Mouse (Mus musculus) pancreas, adult 10 weeks (tissue): ENCODE data around the gene Gtf3c5. TPM values are rescaled to one million over a fixed set of nuclear protein-coding genes. Genes with fewer than 3 reads are reported as not detected.

Source experiments
- polyA plus RNA-seq: library from polyadenylated mRNA; stranded (reverse); fragments of 350-450 nt; fragmentation: Illumina TruSeq; extraction: RNeasy Lipid Tissue Mini Kit (QIAGEN cat#74804); gene quantifications from one replicate; pipeline ENCODE4 v1.2.3, GENCODE M21; 2015; ENCODE audit warnings: low read depth, low replicate concordance; ENCODE audit not compliant: insufficient read depth

Gene Gtf3c5
- polyA plus RNA-seq: 23.0 TPM

GRCm38 (mm10) chr2:28583651-28584050, at the start of gene Gtf3c5:
Gtf3c5 (minus strand) TSS chr2:28583751.

GRCm38 (mm10) chr2:28621664-28622171, 38.2 kb upstream of the Gtf3c5 start, which contains the start of gene Gfi1b:
Gfi1b (minus strand) TSS chr2:28621982.

GRCm38 (mm10) chr2:28563303-28563702, 20.2 kb downstream of the Gtf3c5 start, which contains the start of gene Cel:
Cel (minus strand) TSS chr2:28563403.

Other genes starting within 250 kb of the Gtf3c5 start
- 1.2 TPM for gene Ppp1r26, start 137.0 kb downstream of the Gtf3c5 start, polyA plus RNA-seq
- gene 1700007K13Rik, start 117.4 kb downstream of the Gtf3c5 start, polyA plus RNA-seq: not detected
- gene Mrps2, start 115.7 kb downstream of the Gtf3c5 start, polyA plus RNA-seq: 7.0 TPM
- 1.9 TPM for gene Gbgt1, start 86.9 kb downstream of the Gtf3c5 start, polyA plus RNA-seq
- 6.6 TPM for gene Gm10134, start 77.7 kb downstream of the Gtf3c5 start, polyA plus RNA-seq
- gene Ralgds, start 70.6 kb downstream of the Gtf3c5 start, polyA plus RNA-seq: 11.4 TPM
- gene Cel, start 20.3 kb downstream of the Gtf3c5 start, polyA plus RNA-seq: 9,434 TPM
- gene Gfi1b, start 38.2 kb upstream of the Gtf3c5 start, polyA plus RNA-seq: not detected
- gene Tsc1, start 57.5 kb upstream of the Gtf3c5 start, polyA plus RNA-seq: 4.7 TPM
- not detected for gene Spaca9, start 116.0 kb upstream of the Gtf3c5 start, polyA plus RNA-seq
- not detected for gene Ak8, start 116.4 kb upstream of the Gtf3c5 start, polyA plus RNA-seq